Mouse (Mus musculus) kidney, adult 18-20 months (tissue): Measurements from ENCODE around the gene 2210010C04Rik.

Experiments used
- DNase-seq: peaks from one replicate; pipeline ENCODE4 v3.0.0; 2021

The 2210010C04Rik gene

DNA sequence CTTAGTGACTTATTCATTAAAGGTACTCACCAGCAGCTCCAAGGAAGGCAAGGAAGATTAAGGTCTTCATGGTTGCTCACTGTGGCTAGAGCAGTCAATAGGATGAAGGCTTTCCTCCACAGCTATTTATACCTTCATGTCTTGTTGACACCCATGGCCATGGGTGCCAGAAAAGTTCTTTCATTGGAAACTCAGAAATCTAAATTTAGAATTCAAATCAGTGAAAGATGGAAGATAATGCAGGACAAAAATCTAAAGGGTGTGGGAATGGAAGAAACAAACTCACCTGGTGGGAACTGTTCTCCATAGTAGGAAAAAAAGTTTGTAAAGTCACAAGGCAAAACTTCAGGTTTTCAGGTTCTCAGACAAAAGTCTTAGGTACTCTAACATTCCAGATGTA is at the start of gene 2210010C04Rik:
2210010C04Rik (minus strand) TSS at position 101 of the 400 bp plus-strand sequence.
- no peak for DNase-seq

- no peak for DNase-seq
Measured at GRCm38 (mm10) chr6:41080121-41080520, 44.8 kb upstream of the 2210010C04Rik start.

- DNase-seq: no peak
Measured at GRCm38 (mm10) chr6:41078539-41079303, 43.4 kb upstream of the 2210010C04Rik start.

DNA sequence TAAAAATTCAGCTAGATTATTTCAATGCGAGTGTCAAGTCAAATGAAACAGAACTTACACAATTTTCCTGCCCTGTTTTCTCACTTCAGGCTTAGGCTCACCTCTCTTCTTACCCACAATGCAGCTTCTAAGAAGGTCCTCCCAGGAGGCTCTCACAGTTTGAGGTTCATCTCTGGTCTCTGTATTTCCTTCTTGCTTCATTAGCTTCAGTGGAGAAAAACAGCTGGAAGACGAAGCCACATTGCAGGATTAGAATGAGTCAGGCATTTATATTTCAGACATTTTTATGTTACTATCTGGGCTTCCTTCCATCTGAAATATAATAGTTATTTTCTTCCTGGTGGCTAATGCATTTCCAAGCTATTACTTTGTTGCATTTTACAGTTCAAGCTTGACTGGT is 40.4 kb upstream of the 2210010C04Rik start:
- DNase-seq: no peak

DNA sequence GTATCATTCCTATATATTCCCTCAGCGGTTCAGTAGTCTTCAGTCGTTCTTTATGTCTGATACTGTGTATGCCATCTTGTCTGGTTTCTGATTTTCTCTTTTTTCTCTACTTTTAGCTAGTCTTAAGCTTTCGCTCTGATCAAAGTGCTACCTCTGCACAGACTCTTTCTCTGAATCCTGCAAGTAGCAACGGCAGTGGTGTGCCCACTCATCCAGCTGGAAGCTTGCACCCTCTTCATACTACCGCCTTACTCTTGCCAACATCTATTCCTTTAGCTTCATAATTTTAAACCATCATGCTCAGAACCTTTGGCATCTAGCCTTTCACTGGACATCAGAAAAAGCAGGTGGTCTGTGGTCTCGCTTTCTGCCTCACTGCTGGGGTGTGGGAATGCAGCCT is 28.0 kb upstream of the 2210010C04Rik start:
- no peak for DNase-seq

DNA sequence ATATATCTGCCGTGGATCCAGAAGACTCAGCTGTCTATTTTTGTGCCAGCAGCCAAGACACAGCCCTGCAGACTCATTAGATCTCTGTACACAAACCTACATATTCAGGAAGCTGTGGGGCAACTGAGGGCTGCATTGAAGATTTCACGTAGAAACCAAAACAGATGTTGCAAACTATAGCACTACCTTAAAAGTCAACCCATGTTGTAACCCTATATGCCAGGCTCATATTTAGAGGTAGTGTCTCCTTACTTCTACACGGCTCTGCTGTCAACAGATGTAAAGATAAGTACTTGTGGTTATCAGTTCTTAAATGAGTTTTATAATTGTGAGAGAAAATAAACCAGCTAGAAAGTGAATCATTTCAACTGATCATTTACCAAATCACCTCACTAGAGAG is 27.4 kb upstream of the 2210010C04Rik start:
- no peak for DNase-seq

GRCm38 (mm10) chr6:41062081-41062480 is 26.8 kb upstream of the 2210010C04Rik start:
- DNase-seq: no peak

GRCm38 (mm10) chr6:41061085-41061484 is 25.8 kb upstream of the 2210010C04Rik start:
- no peak for DNase-seq

GRCm38 (mm10) chr6:41057653-41058052 is 22.3 kb upstream of the 2210010C04Rik start:
- no peak for DNase-seq

- no peak for DNase-seq
Measured at GRCm38 (mm10) chr6:41055581-41055980, 20.3 kb upstream of the 2210010C04Rik start.

DNA sequence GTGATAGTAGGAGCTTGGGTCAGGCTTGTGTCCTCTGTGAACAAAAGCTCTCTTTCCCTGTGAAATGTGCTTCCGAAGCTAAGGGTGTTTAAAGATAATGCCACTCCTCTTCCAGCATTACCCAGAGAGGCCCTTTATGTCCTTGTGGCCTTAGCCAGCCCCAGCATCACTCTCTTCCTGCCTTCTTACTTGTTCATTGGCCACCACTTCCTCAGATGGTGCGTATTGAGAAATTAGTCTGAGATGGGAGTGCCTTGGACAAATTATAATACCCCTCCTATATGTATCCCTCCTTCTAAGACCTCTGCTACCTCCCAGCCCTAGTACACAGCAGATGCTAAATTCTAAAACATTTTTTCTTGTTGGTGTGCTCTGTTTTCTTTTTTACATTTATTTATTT is 19.1 kb upstream of the 2210010C04Rik start:
- no peak for DNase-seq

DNA sequence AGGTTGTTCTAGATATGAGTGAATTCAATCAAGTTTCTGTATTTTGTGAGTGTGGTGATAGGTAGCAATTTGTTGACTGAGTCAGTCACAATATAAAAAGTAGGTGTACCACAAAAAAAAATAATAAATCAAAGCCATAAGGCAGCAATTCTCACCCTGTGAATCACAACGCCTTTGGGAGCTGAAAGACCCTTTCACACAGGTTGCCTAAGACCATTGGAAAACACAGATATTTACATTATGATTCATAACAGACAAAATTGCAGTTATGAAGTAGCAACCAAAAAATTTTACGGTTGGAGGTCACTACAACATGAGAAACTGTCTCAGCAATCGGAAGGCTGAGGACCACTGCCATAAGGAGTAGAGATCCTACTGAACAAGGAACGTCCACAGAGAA is 16.5 kb upstream of the 2210010C04Rik start:
- DNase-seq: no peak

GRCm38 (mm10) chr6:41048602-41049001 is 13.3 kb upstream of the 2210010C04Rik start:
- no peak for DNase-seq

- DNase-seq: no peak
Measured at GRCm38 (mm10) chr6:41047961-41048360, 12.7 kb upstream of the 2210010C04Rik start.

DNA sequence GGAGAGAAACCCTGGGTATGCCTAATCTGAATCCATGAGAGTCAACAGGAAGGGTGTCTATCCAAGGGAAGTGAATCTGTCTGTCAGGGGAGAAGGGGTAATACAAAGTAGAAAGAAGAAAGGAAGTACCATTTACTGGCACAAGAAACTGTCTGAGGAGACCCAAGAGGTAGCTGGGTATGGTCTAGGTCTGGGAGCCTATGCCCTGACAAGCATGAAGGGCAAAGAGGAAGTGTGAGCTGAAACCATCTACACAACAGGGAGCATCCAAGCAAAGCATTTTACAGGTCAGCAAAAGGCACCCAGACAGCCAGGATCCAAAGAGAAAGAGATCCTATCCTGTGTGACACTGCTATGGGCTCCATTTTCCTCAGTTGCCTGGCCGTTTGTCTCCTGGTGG is 11.9 kb upstream of the 2210010C04Rik start:
- DNase-seq: no peak

DNA sequence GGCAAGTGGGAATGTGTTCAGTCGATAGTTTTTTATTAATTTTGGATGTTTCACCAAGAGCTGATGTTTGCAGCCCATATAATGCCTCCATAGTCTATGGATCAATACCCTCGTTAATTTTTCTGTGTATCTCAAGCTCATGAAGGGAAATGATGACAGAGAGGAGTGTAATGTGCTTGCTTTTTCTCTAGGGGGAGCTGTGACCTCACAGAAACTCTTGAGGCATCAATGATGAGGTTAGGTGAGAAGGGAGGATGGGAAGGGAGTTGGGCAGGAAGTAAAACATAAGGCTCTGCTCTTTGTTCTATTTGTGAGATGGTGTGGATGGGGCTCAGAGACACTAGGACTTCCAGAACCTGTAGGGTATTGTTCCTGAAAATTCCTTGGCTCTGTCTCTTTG is 11.2 kb upstream of the 2210010C04Rik start:
- no peak for DNase-seq

GRCm38 (mm10) chr6:41044753-41045152 is 9.4 kb upstream of the 2210010C04Rik start:
- no peak for DNase-seq

GRCm38 (mm10) chr6:41044314-41044713 is 9.0 kb upstream of the 2210010C04Rik start:
- no peak for DNase-seq

GRCm38 (mm10) chr6:41032802-41033201 is 2.5 kb downstream of the 2210010C04Rik start:
- DNase-seq: no peak

DNA sequence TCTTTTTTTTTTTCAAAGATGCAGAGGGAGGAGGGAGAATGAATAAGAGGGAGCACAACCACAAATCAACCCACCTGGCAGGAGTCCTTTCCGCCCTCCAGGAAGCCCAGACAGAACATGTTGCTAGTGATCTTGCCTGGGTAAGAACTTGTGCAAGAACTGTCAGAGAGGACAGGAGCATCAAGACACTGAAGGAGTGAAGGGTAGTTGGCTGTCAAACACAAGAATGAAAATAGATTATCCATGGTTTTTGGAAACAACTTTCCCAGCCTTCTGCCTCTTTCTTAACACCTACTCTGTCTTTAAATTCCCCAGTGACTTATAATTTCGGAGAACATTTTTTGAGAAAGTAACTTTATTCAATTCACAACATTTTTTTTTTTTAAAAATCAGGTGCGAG is 3.1 kb downstream of the 2210010C04Rik start:
- no peak for DNase-seq

- DNase-seq: no peak
Measured at GRCm38 (mm10) chr6:41030821-41031220, 4.5 kb downstream of the 2210010C04Rik start.

DNA sequence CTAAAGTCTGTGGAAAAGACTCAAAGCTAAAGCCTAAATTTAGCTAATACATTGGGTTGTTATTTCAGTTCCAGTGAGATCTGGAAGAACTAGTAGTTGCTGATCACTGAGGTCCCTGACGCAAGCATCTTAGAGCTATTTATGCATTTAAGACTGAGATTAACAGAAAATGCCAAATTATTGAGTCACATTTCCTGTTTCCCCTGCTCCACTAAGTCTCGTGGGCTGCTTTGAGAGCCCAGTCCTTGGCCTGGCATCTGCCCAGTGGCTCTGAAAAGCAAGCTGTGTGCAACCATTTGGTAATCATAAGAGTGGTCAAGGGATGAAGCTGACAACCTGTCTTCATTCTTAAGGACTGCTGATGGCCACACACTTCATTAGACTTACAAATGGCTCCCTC is 8.3 kb downstream of the 2210010C04Rik start:
- DNase-seq: no peak

- DNase-seq: no peak
Measured at GRCm38 (mm10) chr6:41025873-41026650, 9.2 kb downstream of the 2210010C04Rik start.

DNA sequence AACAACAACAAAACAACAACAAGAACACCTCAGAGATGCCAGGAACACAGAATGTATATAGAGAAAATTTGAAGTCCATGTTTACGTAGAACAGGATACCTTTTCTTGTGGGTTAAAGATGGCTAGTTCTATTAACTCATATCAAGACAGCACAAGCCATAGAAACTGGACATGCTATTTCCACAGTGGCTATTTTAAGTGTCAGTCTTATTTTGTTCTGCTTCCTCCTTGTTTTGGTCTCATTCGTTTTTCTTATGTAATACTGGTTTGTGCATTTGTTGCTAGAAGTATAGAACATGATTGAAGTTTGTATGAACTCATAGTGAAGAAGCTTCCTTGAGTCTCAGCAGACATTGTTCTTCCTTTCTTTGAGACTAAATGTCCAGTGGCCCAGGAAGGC is 16.2 kb downstream of the 2210010C04Rik start:
- DNase-seq: no peak
